Mouse (Mus musculus): ENCODE measurements at regions not wholly inside any gene's neighbourhood (a gene's known extent, or its start where the extent isn't known, plus 50 kb on each side); places are given as distances from the start of the nearest gene placed in this dataset.
A peak's percentile ranks its signal among the peaks of the same experiment; 100 is the strongest.

DNA sequence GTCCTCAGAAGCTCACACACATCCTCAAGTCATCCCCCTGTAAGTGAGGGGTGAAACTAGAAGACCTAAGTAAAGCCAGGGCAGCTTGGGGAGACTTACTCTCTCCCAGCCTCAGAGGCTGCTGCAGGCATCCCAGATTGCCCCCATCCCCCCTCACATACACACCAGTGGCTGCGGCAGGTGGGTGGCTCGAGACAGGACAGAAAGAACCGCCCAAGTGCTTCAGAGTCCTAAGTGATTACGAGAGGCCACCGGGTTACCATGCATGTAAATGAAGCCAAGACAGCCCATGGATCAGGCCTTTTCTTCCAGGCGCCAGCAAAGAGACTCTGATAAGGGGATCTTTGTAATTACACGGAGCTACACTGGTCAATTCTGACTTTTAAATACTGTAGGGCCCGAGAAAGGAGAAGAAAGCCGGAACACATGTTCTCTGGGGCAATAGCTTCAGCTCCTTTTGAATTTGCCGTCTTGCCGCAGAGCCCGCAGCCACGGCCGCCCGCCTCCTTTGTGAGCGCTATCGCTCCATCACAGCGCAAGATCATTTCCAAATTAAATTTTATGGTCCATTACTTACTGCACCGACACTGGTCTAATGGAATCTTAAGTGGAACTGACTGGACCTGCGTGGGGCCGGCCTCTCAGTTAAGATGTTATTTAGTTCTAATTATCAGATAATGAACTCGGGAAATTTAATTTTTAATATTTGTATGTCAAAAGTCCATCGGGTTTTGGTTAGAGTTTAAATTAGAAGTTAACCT is 68.1 kb upstream of the Nkx1-1 start:
- in situ Hi-C loops (cut with MboI; ENCODE audit: low sequenced_read_pairs in 2 of 2, unreplicated experiment in 2 of 2), result loop anchor here in 1 of 2 experiments (25.0 kb wide), 1 partner anchor 90 kb away; no protein-coding TSS in a partner anchor
- Histone ChIP-seq H3K9ac (ENCODE audit: insufficient read depth, low read depth, low read length, poor library complexity, severe bottlenecking) (peak overlapping the region; percentile 22; the same call in 1 of the 2 replicates), H3K36me3 (ENCODE audit: control insufficient read depth, insufficient read depth, low read length, poor library complexity, severe bottlenecking) (peaks cover 22% of the 10 kb centered on the region), H3K9me3 (ENCODE audit: control insufficient read depth, insufficient read depth, low read depth, low read length) (no peaks in the 10 kb centered on the region), H3K4me1 (ENCODE audit: control insufficient read depth in 2 of 2, insufficient read depth in 2 of 2, low read length in 2 of 2, poor library complexity in 1 of 2) (peaks cover 0 to 17% of the 10 kb centered on the region in 2 experiments; a peak in 1 of 4 replicates), H3K4me3 (ENCODE audit: insufficient read depth in 1 of 2, low read depth in 1 of 2, low read length in 2 of 2, poor library complexity in 1 of 2, severe bottlenecking in 1 of 2) (peak overlapping the region; percentile 39 to 58), H3K27ac (ENCODE audit: insufficient read depth, low read depth, low read length, poor library complexity, severe bottlenecking) (no peak overlapping the region)
- DNase-seq (ENCODE audit: low read depth, low spot score), result no peak
- TF ChIP-seq MAFK (IDR thresholded peaks at IDR 0.05; ENCODE audit: insufficient read depth, low read depth, low read length) (no peak), ZNF384 (IDR thresholded peaks at IDR 0.05; ENCODE audit: low read depth, low read length) (no peak), CHD2 (IDR thresholded peaks at IDR 0.05; ENCODE audit: low read depth, low read length) (no peak), HCFC1 (IDR thresholded peaks at IDR 0.05; ENCODE audit: borderline replicate concordance, insufficient read depth, low read length) (no peak), ZC3H11A (IDR thresholded peaks at IDR 0.05; ENCODE audit: borderline replicate concordance, low read depth, low read length) (no peak)

DNA sequence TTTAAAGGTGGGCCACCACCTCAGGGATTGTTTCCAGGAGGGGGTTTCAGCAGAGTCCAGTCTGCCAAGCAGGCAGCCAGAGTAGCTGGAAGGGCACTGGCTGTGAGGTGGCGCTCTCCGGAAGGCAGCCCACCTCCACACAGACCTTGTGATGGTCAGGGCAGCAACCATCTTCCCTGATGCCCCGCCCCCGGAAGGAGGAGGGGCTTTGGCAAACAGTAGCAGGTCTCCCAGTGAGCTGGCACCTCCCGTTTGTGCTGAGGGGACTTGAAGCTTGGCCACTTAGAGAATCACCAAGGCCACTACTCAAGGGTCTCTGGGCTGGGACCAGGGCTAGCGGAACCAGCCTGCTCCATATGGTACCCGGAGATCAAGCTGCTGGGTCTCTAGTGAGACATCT is 67.4 kb upstream of the Nkx1-1 start:
- TF ChIP-seq CHD2 (IDR thresholded peaks at IDR 0.05; ENCODE audit: low read depth, low read length) (no peak), ZNF384 (IDR thresholded peaks at IDR 0.05; ENCODE audit: low read depth, low read length) (no peak), HCFC1 (IDR thresholded peaks at IDR 0.05; ENCODE audit: borderline replicate concordance, insufficient read depth, low read length) (no peak), MAFK (IDR thresholded peaks at IDR 0.05; ENCODE audit: insufficient read depth, low read depth, low read length) (no peak), ZC3H11A (IDR thresholded peaks at IDR 0.05; ENCODE audit: borderline replicate concordance, low read depth, low read length) (no peak)
- in situ Hi-C loops (cut with MboI; ENCODE audit: low sequenced_read_pairs in 2 of 2, unreplicated experiment in 2 of 2), result loop anchor here in 1 of 2 experiments (25.0 kb wide), 1 partner anchor 89 kb away; no protein-coding TSS in a partner anchor
- no peaks in the 10 kb centered on the region for H3K9me3 ChIP-seq (ENCODE audit: control insufficient read depth, insufficient read depth, low read depth, low read length)
- H3K36me3 ChIP-seq (ENCODE audit: control insufficient read depth, insufficient read depth, low read length, poor library complexity, severe bottlenecking), result peaks cover 24% of the 10 kb centered on the region
- peak overlapping the region; percentile 22; the same call in 1 of the 2 replicates for H3K9ac ChIP-seq (ENCODE audit: insufficient read depth, low read depth, low read length, poor library complexity, severe bottlenecking)
- no peak overlapping the region; the same call in 1 of the 2 replicates for H3K27ac ChIP-seq (ENCODE audit: insufficient read depth, low read depth, low read length, poor library complexity, severe bottlenecking)
- no peak for DNase-seq (ENCODE audit: low read depth, low spot score)
- H3K4me3 ChIP-seq (ENCODE audit: insufficient read depth in 1 of 2, low read depth in 1 of 2, low read length in 2 of 2, poor library complexity in 1 of 2, severe bottlenecking in 1 of 2), result peak overlapping the region; percentile 39 to 58
- H3K4me1 ChIP-seq (ENCODE audit: control insufficient read depth in 2 of 2, insufficient read depth in 2 of 2, low read length in 2 of 2, poor library complexity in 1 of 2), result peaks cover 0 to 17% of the 10 kb centered on the region in 2 experiments; a peak in 1 of 4 replicates

DNA sequence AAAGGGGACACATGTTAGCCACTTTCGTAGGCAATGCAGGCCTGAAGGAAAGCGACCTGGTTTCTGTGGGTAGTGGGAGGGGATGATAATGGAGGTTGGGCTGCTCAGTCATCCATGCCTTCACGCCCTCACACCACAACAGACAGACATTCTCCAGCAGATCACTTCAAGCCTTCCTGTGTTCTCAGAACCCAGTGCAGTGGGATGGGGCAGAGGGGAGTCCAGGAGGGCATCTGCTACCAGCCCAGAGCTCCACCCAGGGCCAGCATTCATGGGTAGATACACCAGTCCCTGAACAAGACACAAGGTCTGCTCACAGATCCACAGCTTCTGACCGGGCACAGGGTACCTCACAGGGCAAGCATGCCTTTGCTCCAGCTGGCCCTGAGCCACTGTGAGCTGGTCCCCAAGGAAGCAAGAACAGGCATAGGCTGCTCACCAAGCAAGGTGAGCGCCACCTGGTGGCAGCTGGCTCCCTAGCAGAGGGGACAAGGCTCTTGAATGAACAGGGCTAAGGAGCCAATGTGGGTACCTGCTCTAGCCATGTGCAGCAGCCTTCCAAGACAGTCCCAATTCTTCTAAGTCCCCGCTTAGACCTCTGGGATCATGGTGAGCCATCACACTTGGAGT is 62.2 kb upstream of the Nkx1-1 start:
- H3K4me1 ChIP-seq (ENCODE audit: control insufficient read depth in 2 of 2, insufficient read depth in 2 of 2, low read length in 2 of 2, poor library complexity in 1 of 2), result peaks cover 0 to under 1% of the 10 kb centered on the region in 2 experiments; a peak in 1 of 4 replicates
- H3K4me3 ChIP-seq (ENCODE audit: insufficient read depth in 1 of 2, low read depth in 1 of 2, low read length in 2 of 2, poor library complexity in 1 of 2, severe bottlenecking in 1 of 2), result no peak overlapping the region
- peak; percentile 77 for DNase-seq (ENCODE audit: low read depth, low spot score)
- no peak overlapping the region for H3K27ac ChIP-seq (ENCODE audit: insufficient read depth, low read depth, low read length, poor library complexity, severe bottlenecking)
- no peak overlapping the region for H3K9ac ChIP-seq (ENCODE audit: insufficient read depth, low read depth, low read length, poor library complexity, severe bottlenecking)
- TF ChIP-seq ZC3H11A (IDR thresholded peaks at IDR 0.05; ENCODE audit: borderline replicate concordance, low read depth, low read length) (peak; percentile 35; the same call in 1 of the 2 replicates), ZNF384 (IDR thresholded peaks at IDR 0.05; ENCODE audit: low read depth, low read length) (no peak), MAFK (IDR thresholded peaks at IDR 0.05; ENCODE audit: insufficient read depth, low read depth, low read length) (no peak), HCFC1 (IDR thresholded peaks at IDR 0.05; ENCODE audit: borderline replicate concordance, insufficient read depth, low read length) (no peak), CHD2 (IDR thresholded peaks at IDR 0.05; ENCODE audit: low read depth, low read length) (no peak)
- peaks cover 31% of the 10 kb centered on the region for H3K36me3 ChIP-seq (ENCODE audit: control insufficient read depth, insufficient read depth, low read length, poor library complexity, severe bottlenecking)
- in situ Hi-C loops (cut with MboI; ENCODE audit: low sequenced_read_pairs in 2 of 2, unreplicated experiment in 2 of 2), result no loop called here
- no peaks in the 10 kb centered on the region for H3K9me3 ChIP-seq (ENCODE audit: control insufficient read depth, insufficient read depth, low read depth, low read length)

DNA sequence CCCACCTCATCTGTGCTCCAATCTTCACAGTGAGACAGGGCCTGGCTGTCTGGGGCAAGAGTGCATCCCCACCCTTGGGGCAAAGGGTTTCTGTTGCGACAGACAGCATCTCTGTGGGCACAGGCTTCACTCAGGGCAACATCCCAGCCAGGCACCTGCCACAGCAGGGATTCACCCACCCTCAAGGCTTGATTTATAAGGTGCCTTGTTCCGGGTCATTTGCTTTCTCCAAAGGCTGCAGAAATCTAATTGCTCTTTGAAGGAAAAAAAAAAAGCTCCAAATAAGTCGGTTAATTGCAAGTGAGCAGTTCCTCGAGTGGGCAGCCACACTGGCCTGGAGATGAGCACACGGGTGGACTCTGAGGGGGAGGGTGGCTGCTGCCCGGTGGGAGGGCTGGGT is 61.5 kb upstream of the Nkx1-1 start:
- no peak for DNase-seq (ENCODE audit: low read depth, low spot score)
- no peaks in the 10 kb centered on the region; a peak in 1 of 4 replicates for H3K4me1 ChIP-seq (ENCODE audit: control insufficient read depth in 2 of 2, insufficient read depth in 2 of 2, low read length in 2 of 2, poor library complexity in 1 of 2)
- H3K36me3 ChIP-seq (ENCODE audit: control insufficient read depth, insufficient read depth, low read length, poor library complexity, severe bottlenecking), result peaks cover 30% of the 10 kb centered on the region
- TF ChIP-seq CHD2 (IDR thresholded peaks at IDR 0.05; ENCODE audit: low read depth, low read length) (no peak), ZNF384 (IDR thresholded peaks at IDR 0.05; ENCODE audit: low read depth, low read length) (no peak), MAFK (IDR thresholded peaks at IDR 0.05; ENCODE audit: insufficient read depth, low read depth, low read length) (no peak), HCFC1 (IDR thresholded peaks at IDR 0.05; ENCODE audit: borderline replicate concordance, insufficient read depth, low read length) (no peak), ZC3H11A (IDR thresholded peaks at IDR 0.05; ENCODE audit: borderline replicate concordance, low read depth, low read length) (no peak)
- no peak overlapping the region for H3K4me3 ChIP-seq (ENCODE audit: insufficient read depth in 1 of 2, low read depth in 1 of 2, low read length in 2 of 2, poor library complexity in 1 of 2, severe bottlenecking in 1 of 2)
- no peak overlapping the region for H3K27ac ChIP-seq (ENCODE audit: insufficient read depth, low read depth, low read length, poor library complexity, severe bottlenecking)
- in situ Hi-C loops (cut with MboI; ENCODE audit: low sequenced_read_pairs in 2 of 2, unreplicated experiment in 2 of 2), result no loop called here
- no peak overlapping the region for H3K9ac ChIP-seq (ENCODE audit: insufficient read depth, low read depth, low read length, poor library complexity, severe bottlenecking)
- no peaks in the 10 kb centered on the region for H3K9me3 ChIP-seq (ENCODE audit: control insufficient read depth, insufficient read depth, low read depth, low read length)
